Mouse (Mus musculus) G1E (cell line): ENCODE data around the gene Col10a1. TPM values are rescaled to one million over a fixed set of nuclear protein-coding genes. Genes with fewer than 3 reads are reported as not detected.
"Not testable (repeated sequence)": the region's sequence is repeated elsewhere in the genome, so short reads cannot be mapped to it uniquely, and the experiment has no call there.

Experiments used
- ATAC-seq: 2 replicates; pipeline ENCODE4 v1.8.0; 2016; ENCODE audit warnings: mild to moderate bottlenecking; ENCODE audit not compliant: insufficient number of reproducible peaks, poor library complexity, low FRiP score, severe bottlenecking; ENCODE audit errors: extremely low read depth
- DNase-seq: peaks from one replicate; pipeline ENCODE4 v3.0.0; 2012; ENCODE audit warnings: low spot score
- H3K27me3 ChIP-seq: 2 replicates; pipeline ENCODE4 v1.6.1; 2012; ENCODE audit warnings: mild to moderate bottlenecking, low read length, inconsistent platforms; ENCODE audit not compliant: insufficient read depth
- H3K36me3 ChIP-seq: replicated peaks from 2 replicates; pipeline ENCODE3; 2012; ENCODE audit warnings: mild to moderate bottlenecking, inconsistent platforms
- H3K4me1 ChIP-seq: 2 replicates; pipeline ENCODE4 v1.6.1; 2012; ENCODE audit warnings: low read depth, low read length, inconsistent platforms, mixed read lengths; ENCODE audit not compliant: insufficient read depth
- H3K4me3 ChIP-seq: 2 replicates; pipeline ENCODE4 v1.5.1; 2012; ENCODE audit warnings: low read depth, mild to moderate bottlenecking, inconsistent platforms, low read length, moderate library complexity, mixed read lengths
- H3K9me3 ChIP-seq: replicated peaks from 2 replicates; pipeline ENCODE4 v1.6.1; 2012; ENCODE audit warnings: inconsistent platforms
- CTCF ChIP-seq: IDR thresholded peaks from 2 replicates; pipeline ENCODE4 v1.5.1; 2012; ENCODE audit warnings: low read depth, low read length, inconsistent platforms, mixed read lengths
- GATA1 ChIP-seq: IDR thresholded peaks from 2 replicates; pipeline ENCODE4 v1.6.1; 2012; ENCODE audit warnings: borderline replicate concordance, low read length, inconsistent platforms, mixed read lengths
- GATA2 ChIP-seq: IDR thresholded peaks from 2 replicates; pipeline ENCODE4 v1.6.1; 2012; ENCODE audit warnings: low read depth, low read length, inconsistent platforms, borderline replicate concordance
- POLR2AphosphoS5 ChIP-seq: IDR thresholded peaks from 2 replicates; pipeline ENCODE4 v1.6.1; 2012; ENCODE audit warnings: low read depth, low read length, inconsistent platforms; ENCODE audit not compliant: insufficient replicate concordance
- TAL1 ChIP-seq: conservative IDR thresholded peaks from 2 replicates; pipeline ENCODE4 v1.6.1; 2012; ENCODE audit warnings: low read depth, low read length, inconsistent platforms, mixed read lengths
- polyA plus RNA-seq: library from polyadenylated mRNA; stranded (reverse); fragments of >175 nt; gene quantifications from 2 replicates; pipeline ENCODE4 v1.2.3, GENCODE M21; 2012
- total RNA-seq, 2 experiments: library from RNA; stranded (forward) in 1 of 2; stranded (reverse) in 1 of 2; fragments of 200-1000 nt in 1 of 2; fragments of >200 nt in 1 of 2; fragmentation: Nextera tagmentation in 1 of 2; gene quantifications; 2 replicates each; pipeline ENCODE4 v1.2.3; 2014 to 2017

Gene Col10a1
- total and polyA plus RNA-seq, 3 experiments = 0.05 TPM; not detected in 2

GRCm38 (mm10) chr10:34373332-34373731 is 16.4 kb upstream of the Col10a1 start:
- no peaks in the 10 kb centered on the region for H3K4me1 ChIP-seq
- no peak for TF ChIP-seq POLR2AphosphoS5
- TF ChIP-seq TAL1 = no peak
- no peak for TF ChIP-seq CTCF
- TF ChIP-seq GATA1 = no peak
- TF ChIP-seq GATA2 = no peak
- H3K4me3 ChIP-seq = no peak overlapping the region
- H3K36me3 ChIP-seq = peaks cover 14% of the 10 kb centered on the region
- no peaks in the 10 kb centered on the region for H3K9me3 ChIP-seq
- ATAC-seq (no peak), DNase-seq (no peak)
- no peaks in the 10 kb centered on the region for H3K27me3 ChIP-seq

- Histone ChIP-seq H3K36me3 (peaks cover 51% of the 10 kb centered on the region), H3K27me3 (no peaks in the 10 kb centered on the region), H3K9me3 (no peaks in the 10 kb centered on the region), H3K4me3 (no peak overlapping the region), H3K4me1 (0 out of 2 replicates have a peak, but pooled peaks cover 2% of the 10 kb centered on the region)
- ATAC-seq (no peak), DNase-seq (no peak)
- TF ChIP-seq POLR2AphosphoS5 (no peak), TAL1 (no peak), CTCF (no peak)
These were observed 4.1 kb upstream of the Col10a1 start for GRCm38 (mm10) chr10:34385636-34386035.

GRCm38 (mm10) chr10:34396959-34397358 is 7.2 kb downstream of the Col10a1 start:
- ATAC-seq (no peak), DNase-seq (no peak)
- H3K9me3 ChIP-seq = no peaks in the 10 kb centered on the region
- no peaks in the 10 kb centered on the region for H3K27me3 ChIP-seq
- TF ChIP-seq GATA1 = no peak
- TF ChIP-seq TAL1 = no peak
- no peak for TF ChIP-seq CTCF
- no peak for TF ChIP-seq POLR2AphosphoS5
- no peak for TF ChIP-seq GATA2
- H3K36me3 ChIP-seq = peaks cover 69% of the 10 kb centered on the region
- H3K4me3 ChIP-seq = no peak overlapping the region
- H3K4me1 ChIP-seq = no peaks in the 10 kb centered on the region

- H3K27me3 ChIP-seq = no peaks in the 10 kb centered on the region
- ATAC-seq (no peak), DNase-seq (no peak)
- H3K9me3 ChIP-seq = no peaks in the 10 kb centered on the region
- TF ChIP-seq TAL1 = no peak
- no peak for TF ChIP-seq GATA2
- no peak for TF ChIP-seq GATA1
- no peak for TF ChIP-seq CTCF
- no peak for TF ChIP-seq POLR2AphosphoS5
- peaks cover 77% of the 10 kb centered on the region for H3K36me3 ChIP-seq
- H3K4me3 ChIP-seq = no peak overlapping the region
- no peaks in the 10 kb centered on the region for H3K4me1 ChIP-seq
These were observed 9.5 kb downstream of the Col10a1 start for GRCm38 (mm10) chr10:34399267-34399666.

GRCm38 (mm10) chr10:34418204-34418756 is 28.5 kb downstream of the Col10a1 start, which contains the start of gene Nt5dc1:
Gene Nt5dc1 (minus strand): TSS chr10:34418552.
- DNase-seq (peak; percentile 82), ATAC-seq (peak; percentile 91)
- Histone ChIP-seq H3K36me3 (peaks cover 11% of the 10 kb centered on the region), H3K27me3 (peaks cover 3% of the 10 kb centered on the region; the same call in 1 of the 2 replicates), H3K4me1 (peaks cover 40% of the 10 kb centered on the region), H3K9me3 (no peaks in the 10 kb centered on the region), H3K4me3 (peak within 1 kb of the TSS; percentile 80)
- no peak for TF ChIP-seq TAL1
- TF ChIP-seq CTCF = no peak
- TF ChIP-seq GATA2 = no peak
- no peak for TF ChIP-seq GATA1
- TF ChIP-seq POLR2AphosphoS5 = no peak

- DNase-seq, ATAC-seq, H3K9me3 ChIP-seq, H3K36me3 ChIP-seq, H3K27me3 ChIP-seq: not testable (repeated sequence)
- Histone ChIP-seq H3K4me3 (peak overlapping the region; percentile 80; the same call in 1 of the 2 replicates), H3K4me1 (peaks cover 37% of the 10 kb centered on the region)
These were observed 29.0 kb downstream of the Col10a1 start for GRCm38 (mm10) chr10:34418794-34419193.

GRCm38 (mm10) chr10:34431783-34432182 is 42.0 kb downstream of the Col10a1 start:
- H3K4me3 ChIP-seq = no peak overlapping the region
- H3K4me1 ChIP-seq = no peaks in the 10 kb centered on the region
- DNase-seq (no peak), ATAC-seq (no peak)
- peaks cover 3% of the 10 kb centered on the region; the same call in 1 of the 2 replicates for H3K27me3 ChIP-seq
- TF ChIP-seq GATA2 (no peak), TAL1 (no peak), GATA1 (no peak), CTCF (no peak), POLR2AphosphoS5 (no peak)
- H3K9me3 ChIP-seq = no peaks in the 10 kb centered on the region
- no peaks in the 10 kb centered on the region for H3K36me3 ChIP-seq

GRCm38 (mm10) chr10:34434191-34434590 is 44.4 kb downstream of the Col10a1 start:
- not testable (repeated sequence) for H3K27me3 ChIP-seq, DNase-seq, H3K36me3 ChIP-seq, H3K4me1 ChIP-seq, H3K4me3 ChIP-seq, H3K9me3 ChIP-seq, ATAC-seq
